Mouse (Mus musculus): Measurements from ENCODE around the gene Tm9sf3. TPM values are rescaled to one million over a fixed set of nuclear protein-coding genes. Genes with fewer than 3 reads are reported as not detected.
A peak's percentile ranks its signal among the peaks of the same experiment; 100 is the strongest.

Tm9sf3 gene
- polyA plus RNA-seq, 1 experiment, result 80.6 TPM

DNA sequence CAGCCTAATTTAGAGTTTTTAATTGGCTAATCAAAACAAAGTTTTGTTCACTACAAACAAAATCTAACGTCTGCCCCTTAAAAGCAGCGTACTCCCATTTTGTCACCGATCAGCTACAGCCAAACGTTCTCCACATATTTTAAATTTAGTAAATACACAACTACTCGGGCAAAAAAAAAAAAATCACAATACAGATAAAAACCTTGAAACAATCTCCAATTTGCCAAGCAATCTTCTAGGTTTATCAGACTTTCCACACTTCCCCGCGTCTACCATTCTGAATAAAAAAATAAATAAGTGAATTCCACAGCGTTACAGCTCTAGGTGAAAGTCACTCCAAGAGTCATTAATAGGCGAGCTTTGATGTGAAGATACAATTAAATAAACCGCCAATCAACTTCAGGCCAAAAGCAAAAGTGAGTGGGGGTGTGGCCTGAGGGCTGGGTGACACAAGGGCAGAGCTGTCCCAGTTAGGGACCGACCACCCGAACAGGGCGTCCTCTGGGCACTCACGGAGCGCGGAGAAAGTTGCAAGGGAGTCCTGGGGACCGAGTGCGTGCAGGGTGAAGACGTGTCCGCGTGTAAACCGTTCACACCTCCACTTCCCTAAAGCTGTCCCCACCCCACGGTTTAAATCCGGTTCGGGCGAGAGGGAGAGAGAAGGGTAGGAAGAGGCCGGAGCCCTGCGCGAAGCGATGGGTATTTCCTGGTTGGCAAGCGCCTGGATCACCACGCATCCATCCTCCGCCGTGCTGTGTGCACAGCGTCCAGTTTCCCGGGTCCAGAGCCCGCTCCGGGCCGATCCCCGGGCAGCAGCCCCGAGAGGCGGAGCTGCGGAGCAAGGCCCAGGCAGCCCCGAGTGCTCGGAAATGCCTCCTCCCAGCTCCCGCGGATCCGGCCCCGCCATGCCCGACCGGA is 826 bp downstream of the Tm9sf3 start:
- Histone ChIP-seq H3K27me3 (replicated peaks; ENCODE audit: control insufficient read depth, insufficient read depth, low read length) (no peaks in the 10 kb centered on the region), H3K36me3 (ENCODE audit: control insufficient read depth, insufficient read depth, low read length) (no peaks in the 10 kb centered on the region), H3K4me3 (ENCODE audit: insufficient read depth, low read depth, low read length) (peak overlapping the region; percentile 91), H3K4me1 (ENCODE audit: control insufficient read depth, insufficient read depth, low read length) (peaks cover 29% of the 10 kb centered on the region; the same call in 1 of the 2 replicates), H3K27ac (ENCODE audit: insufficient read depth, low read depth, low read length) (peak overlapping the region; percentile 77)
- 2% methylated on average over 51 of the region's 51 CpGs for WGBS
- no peak for TF ChIP-seq POLR2A (IDR thresholded peaks at IDR 0.05; ENCODE audit: low read depth, low read length)
- no peak for TF ChIP-seq CTCF (conservative IDR thresholded peaks at IDR 0.05; ENCODE audit: insufficient read depth, insufficient read length, low read depth, low read length)
- peak; percentile 79 for DNase-seq

DNA sequence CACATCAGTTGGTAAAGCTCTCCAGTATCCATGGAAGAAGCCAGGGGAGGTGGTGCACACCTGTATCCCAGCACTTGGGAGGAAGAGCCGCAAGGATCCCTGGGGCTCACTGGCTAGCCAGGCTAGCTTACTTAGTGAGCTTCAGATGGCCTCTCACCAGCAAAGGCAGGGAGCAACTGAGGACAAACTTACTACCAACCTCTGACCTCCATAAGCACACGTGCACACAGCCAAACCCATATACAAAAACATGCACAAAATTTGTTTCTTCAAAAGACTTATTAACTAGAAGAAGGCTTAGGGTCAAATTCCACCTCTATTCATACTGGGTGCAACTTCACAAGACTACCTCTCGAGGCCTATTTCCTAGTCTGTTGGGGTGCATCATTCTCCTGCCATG is 3.1 kb downstream of the Tm9sf3 start:
- WGBS, result 38% methylated on average over 3 of the region's 3 CpGs
- Histone ChIP-seq H3K27ac (ENCODE audit: insufficient read depth, low read depth, low read length) (peak overlapping the region; percentile 36), H3K36me3 (ENCODE audit: control insufficient read depth, insufficient read depth, low read length) (no peaks in the 10 kb centered on the region), H3K4me1 (ENCODE audit: control insufficient read depth, insufficient read depth, low read length) (peaks cover 36% of the 10 kb centered on the region; the same call in 1 of the 2 replicates), H3K4me3 (ENCODE audit: insufficient read depth, low read depth, low read length) (no peak overlapping the region), H3K27me3 (replicated peaks; ENCODE audit: control insufficient read depth, insufficient read depth, low read length) (no peaks in the 10 kb centered on the region)
- peak; percentile 76 for DNase-seq
- TF ChIP-seq POLR2A (IDR thresholded peaks at IDR 0.05; ENCODE audit: low read depth, low read length), result no peak
- no peak for TF ChIP-seq CTCF (conservative IDR thresholded peaks at IDR 0.05; ENCODE audit: insufficient read depth, insufficient read length, low read depth, low read length)

DNA sequence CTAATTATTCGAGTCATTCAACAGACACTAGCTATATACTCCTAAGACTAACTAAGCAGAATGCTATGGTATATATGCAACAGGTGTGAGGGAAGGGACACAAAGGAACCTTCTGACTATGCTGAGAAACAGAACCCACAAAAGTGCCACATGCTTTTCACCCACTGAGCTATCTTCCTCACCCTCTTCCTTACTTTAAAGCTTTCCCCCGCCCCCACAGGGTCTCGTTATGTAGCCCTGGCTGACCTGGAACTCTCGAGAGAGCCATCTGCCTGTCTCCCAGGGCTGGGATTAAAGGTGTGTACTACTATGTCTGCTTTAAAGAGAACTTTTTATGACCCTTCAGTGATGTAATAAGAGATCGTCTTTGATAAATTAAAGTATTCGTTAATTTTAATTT is 4.5 kb downstream of the Tm9sf3 start:
- peaks cover 31% of the 10 kb centered on the region; the same call in 1 of the 2 replicates for H3K4me1 ChIP-seq (ENCODE audit: control insufficient read depth, insufficient read depth, low read length)
- no peak for DNase-seq
- 70% methylated on average over 6 of the region's 6 CpGs for WGBS
- no peak overlapping the region for H3K4me3 ChIP-seq (ENCODE audit: insufficient read depth, low read depth, low read length)
- H3K36me3 ChIP-seq (ENCODE audit: control insufficient read depth, insufficient read depth, low read length), result no peaks in the 10 kb centered on the region
- no peaks in the 10 kb centered on the region for H3K27me3 ChIP-seq (replicated peaks; ENCODE audit: control insufficient read depth, insufficient read depth, low read length)
- no peak overlapping the region for H3K27ac ChIP-seq (ENCODE audit: insufficient read depth, low read depth, low read length)
- TF ChIP-seq POLR2A (IDR thresholded peaks at IDR 0.05; ENCODE audit: low read depth, low read length) (no peak), CTCF (conservative IDR thresholded peaks at IDR 0.05; ENCODE audit: insufficient read depth, insufficient read length, low read depth, low read length) (no peak)

DNA sequence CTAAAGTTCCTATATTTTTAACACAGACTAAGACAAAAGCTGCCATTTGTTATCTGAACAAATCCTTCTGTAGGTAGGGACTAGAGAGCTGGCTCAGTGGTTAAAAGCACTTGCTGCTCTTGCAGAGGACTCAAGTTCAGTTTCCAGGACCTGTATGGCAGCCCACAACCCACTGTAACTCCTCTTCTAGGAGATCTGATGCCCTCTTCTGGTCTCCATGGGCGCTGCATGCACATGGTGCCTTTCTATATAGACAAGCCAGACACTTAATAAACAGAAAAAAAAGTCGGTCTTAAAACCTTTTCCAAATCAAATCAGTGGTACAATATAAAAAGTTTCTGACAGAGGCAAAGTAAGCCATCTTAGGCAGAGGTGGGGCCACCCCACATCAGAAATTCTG is 5.1 kb downstream of the Tm9sf3 start:
- H3K27me3 ChIP-seq (replicated peaks; ENCODE audit: control insufficient read depth, insufficient read depth, low read length), result no peaks in the 10 kb centered on the region
- no peak overlapping the region for H3K4me3 ChIP-seq (ENCODE audit: insufficient read depth, low read depth, low read length)
- H3K4me1 ChIP-seq (ENCODE audit: control insufficient read depth, insufficient read depth, low read length), result peaks cover 31% of the 10 kb centered on the region; the same call in 1 of the 2 replicates
- H3K36me3 ChIP-seq (ENCODE audit: control insufficient read depth, insufficient read depth, low read length), result no peaks in the 10 kb centered on the region; the same call in 1 of the 2 replicates
- no peak for TF ChIP-seq POLR2A (IDR thresholded peaks at IDR 0.05; ENCODE audit: low read depth, low read length)
- TF ChIP-seq CTCF (conservative IDR thresholded peaks at IDR 0.05; ENCODE audit: insufficient read depth, insufficient read length, low read depth, low read length), result peak; percentile 42
- H3K27ac ChIP-seq (ENCODE audit: insufficient read depth, low read depth, low read length), result no peak overlapping the region
- 39% methylated on average over 2 of the region's 2 CpGs for WGBS
- DNase-seq, result peak; percentile 42

DNA sequence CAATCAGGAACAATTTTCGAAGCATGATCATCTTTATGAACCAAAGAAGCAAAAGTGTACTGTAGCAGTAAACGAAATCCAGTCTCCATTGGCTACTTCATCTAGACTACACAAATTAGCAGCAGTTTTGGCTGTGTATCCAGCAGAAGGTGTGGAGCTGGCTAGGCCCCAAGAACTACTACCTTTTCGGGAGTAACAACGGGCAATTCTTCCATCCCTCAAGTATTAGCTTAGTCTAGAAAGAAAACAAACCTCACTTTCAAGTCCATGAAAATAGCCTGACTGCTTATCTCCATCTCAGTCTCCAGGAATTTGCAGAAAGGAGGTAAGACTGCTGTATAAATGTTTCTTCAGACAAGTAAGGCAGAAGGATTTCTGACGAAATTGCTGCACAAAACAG is 9.2 kb downstream of the Tm9sf3 start:
- H3K4me1 ChIP-seq (ENCODE audit: control insufficient read depth, insufficient read depth, low read length), result peaks cover 15% of the 10 kb centered on the region; the same call in 1 of the 2 replicates
- H3K4me3 ChIP-seq (ENCODE audit: insufficient read depth, low read depth, low read length), result no peak overlapping the region
- no peak for DNase-seq
- no peaks in the 10 kb centered on the region; the same call in 1 of the 2 replicates for H3K36me3 ChIP-seq (ENCODE audit: control insufficient read depth, insufficient read depth, low read length)
- 61% methylated on average over 5 of the region's 5 CpGs for WGBS
- no peak overlapping the region for H3K27ac ChIP-seq (ENCODE audit: insufficient read depth, low read depth, low read length)
- no peaks in the 10 kb centered on the region for H3K27me3 ChIP-seq (replicated peaks; ENCODE audit: control insufficient read depth, insufficient read depth, low read length)
- TF ChIP-seq CTCF (conservative IDR thresholded peaks at IDR 0.05; ENCODE audit: insufficient read depth, insufficient read length, low read depth, low read length) (no peak), POLR2A (IDR thresholded peaks at IDR 0.05; ENCODE audit: low read depth, low read length) (no peak)

DNA sequence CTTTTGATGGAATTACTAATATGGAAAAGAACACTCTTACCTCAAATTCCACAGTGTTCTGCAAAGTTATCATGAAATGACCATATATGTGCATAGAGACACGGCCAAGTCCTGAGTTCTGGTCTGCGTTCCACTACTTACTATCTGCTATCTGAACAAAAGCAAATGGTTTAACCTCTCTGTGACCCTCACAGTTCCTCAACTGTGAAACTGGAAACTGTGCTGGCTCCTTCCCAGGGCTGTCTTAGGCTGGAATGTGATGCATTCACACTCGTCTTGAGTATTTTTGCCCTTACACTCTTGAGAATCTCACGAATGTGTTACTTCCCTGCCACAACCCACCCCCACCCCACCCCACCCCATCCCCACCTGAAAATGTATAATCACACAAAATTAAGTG is 14.8 kb downstream of the Tm9sf3 start:
- peak; percentile 35 for DNase-seq
- Histone ChIP-seq H3K4me3 (ENCODE audit: insufficient read depth, low read depth, low read length) (no peak overlapping the region), H3K4me1 (ENCODE audit: control insufficient read depth, insufficient read depth, low read length) (peaks cover 3% of the 10 kb centered on the region; the same call in 1 of the 2 replicates), H3K27me3 (replicated peaks; ENCODE audit: control insufficient read depth, insufficient read depth, low read length) (no peaks in the 10 kb centered on the region), H3K27ac (ENCODE audit: insufficient read depth, low read depth, low read length) (no peak overlapping the region), H3K36me3 (ENCODE audit: control insufficient read depth, insufficient read depth, low read length) (peaks cover 2% of the 10 kb centered on the region)
- TF ChIP-seq POLR2A (IDR thresholded peaks at IDR 0.05; ENCODE audit: low read depth, low read length) (no peak), CTCF (conservative IDR thresholded peaks at IDR 0.05; ENCODE audit: insufficient read depth, insufficient read length, low read depth, low read length) (no peak)
- WGBS, result 14% methylated on average over 4 of the region's 4 CpGs

DNA sequence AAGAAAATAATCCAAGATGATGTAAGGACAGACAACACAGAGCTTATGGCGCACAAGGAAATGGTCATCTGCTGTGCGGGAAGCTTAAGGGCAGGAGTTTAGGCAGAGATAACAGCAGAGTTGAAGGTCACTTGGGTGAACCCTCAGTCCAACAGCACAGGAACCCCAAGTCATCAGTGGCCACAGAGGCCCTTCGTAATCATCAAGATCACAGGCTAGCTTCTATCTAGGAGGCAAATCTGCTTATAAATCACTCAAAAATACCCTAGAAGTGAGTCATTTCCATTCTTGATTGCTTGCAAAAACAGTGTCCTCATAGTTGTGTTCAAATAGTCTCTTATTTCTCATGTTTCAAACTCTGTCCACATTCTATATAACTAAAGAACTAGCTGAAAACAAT is 15.5 kb downstream of the Tm9sf3 start:
- Histone ChIP-seq H3K4me1 (ENCODE audit: control insufficient read depth, insufficient read depth, low read length) (peaks cover 3% of the 10 kb centered on the region; the same call in 1 of the 2 replicates), H3K27ac (ENCODE audit: insufficient read depth, low read depth, low read length) (no peak overlapping the region), H3K27me3 (replicated peaks; ENCODE audit: control insufficient read depth, insufficient read depth, low read length) (no peaks in the 10 kb centered on the region), H3K4me3 (ENCODE audit: insufficient read depth, low read depth, low read length) (no peak overlapping the region), H3K36me3 (ENCODE audit: control insufficient read depth, insufficient read depth, low read length) (peaks cover 2% of the 10 kb centered on the region)
- no peak for TF ChIP-seq CTCF (conservative IDR thresholded peaks at IDR 0.05; ENCODE audit: insufficient read depth, insufficient read length, low read depth, low read length)
- 83% methylated on average over 3 of the region's 3 CpGs for WGBS
- no peak for DNase-seq

All from kidney, adult 2 months (tissue).